Mouse (Mus musculus): ENCODE results near the gene Zfp697. TPM values are rescaled to one million over a fixed set of nuclear protein-coding genes. Genes with fewer than 3 reads are reported as not detected.
"Not testable (repeated sequence)": the region's sequence is repeated elsewhere in the genome, so short reads cannot be mapped to it uniquely, and the experiment has no call there.

Zfp697 gene
- total RNA-seq, 4 experiments from 2014 or later = 26.9 to 30.8 (median 27.6) TPM

DNA sequence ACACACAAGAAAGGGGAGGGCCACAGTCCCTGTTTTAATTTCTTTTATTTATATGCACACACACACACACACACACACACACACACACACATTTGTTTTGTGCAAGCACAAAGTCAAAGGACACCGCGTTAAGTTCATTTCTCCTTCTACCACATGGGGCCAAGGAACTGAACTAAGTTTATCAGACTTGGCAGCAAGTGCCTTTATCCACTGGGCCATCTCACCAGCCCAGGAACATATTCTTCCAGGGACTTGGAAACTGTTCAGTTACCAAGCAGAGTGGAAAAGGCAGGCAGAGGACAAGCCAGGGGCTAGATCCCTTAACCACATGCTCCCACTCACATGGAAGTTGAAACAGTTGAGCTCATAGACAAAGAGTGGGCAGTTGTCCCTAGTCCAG, 13.5 kb upstream of the Zfp697 start:
- no peak for DNase-seq (ENCODE audit: low spot score in 2 of 2)

- no peak for DNase-seq (ENCODE audit: low spot score in 2 of 2)
Measured at GRCm38 (mm10) chr3:98374062-98374719, 8.1 kb upstream of the Zfp697 start.

DNA sequence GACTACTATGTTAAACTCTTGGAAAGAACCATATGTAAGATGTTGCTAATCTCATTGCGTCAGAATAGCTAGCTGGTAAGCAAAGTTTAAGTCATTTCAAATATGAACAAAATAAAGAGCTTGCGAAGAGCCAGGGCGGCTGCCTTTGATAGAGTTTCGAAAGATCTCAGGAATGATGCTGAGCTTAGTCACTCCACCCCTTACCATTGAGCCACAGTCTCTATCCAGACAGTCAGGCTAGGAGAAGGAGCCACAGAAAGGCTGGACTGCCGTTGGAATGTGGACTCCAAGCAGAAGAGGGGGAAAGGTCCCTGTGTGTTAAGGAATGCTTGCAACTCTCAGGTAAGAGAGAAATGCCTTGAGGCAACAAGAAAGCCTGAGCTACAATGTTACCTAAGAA, 7.3 kb upstream of the Zfp697 start:
- no peak for DNase-seq (ENCODE audit: low spot score in 2 of 2)

DNA sequence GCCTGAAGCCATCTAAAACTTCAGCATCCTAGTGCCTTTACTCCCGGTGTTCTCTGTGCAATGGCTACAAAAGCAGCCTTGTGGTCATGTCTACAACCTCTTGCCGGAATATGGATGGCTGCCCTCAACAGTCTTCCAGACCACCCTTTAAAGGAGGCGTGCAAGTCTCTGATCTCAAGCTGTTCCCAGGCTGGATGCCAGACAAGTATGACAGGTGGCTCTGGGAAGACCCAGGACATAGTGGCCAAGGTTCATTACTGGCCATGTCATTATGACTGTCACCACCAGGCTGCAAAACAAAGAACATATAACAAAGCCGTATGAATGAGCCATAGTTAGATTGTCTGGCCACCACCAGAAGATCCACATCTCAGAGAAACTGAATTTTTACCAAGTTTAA, 4.0 kb upstream of the Zfp697 start:
- no peak for DNase-seq (ENCODE audit: low spot score in 2 of 2)

DNA sequence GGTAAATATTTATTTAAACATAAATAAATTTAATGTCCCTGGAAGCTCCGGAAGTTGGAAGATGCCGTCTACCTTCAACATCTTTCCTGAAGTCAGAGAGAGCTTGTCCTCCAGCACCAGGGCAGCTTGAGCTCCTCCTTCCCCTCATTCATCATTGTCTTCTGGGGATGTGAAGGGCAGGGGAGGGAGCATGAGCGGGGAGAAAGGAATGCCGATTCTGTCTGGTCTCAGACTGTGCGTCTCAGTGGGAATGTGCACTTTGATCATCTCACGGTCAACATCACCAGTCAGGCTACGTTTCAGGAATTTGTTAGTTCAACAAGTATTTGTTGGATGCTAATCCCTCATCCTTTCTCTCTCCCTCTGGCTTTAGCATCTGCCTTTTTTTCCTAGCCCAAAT, 3.0 kb upstream of the Zfp697 start:
- no peak for DNase-seq (ENCODE audit: low spot score in 2 of 2)

DNA sequence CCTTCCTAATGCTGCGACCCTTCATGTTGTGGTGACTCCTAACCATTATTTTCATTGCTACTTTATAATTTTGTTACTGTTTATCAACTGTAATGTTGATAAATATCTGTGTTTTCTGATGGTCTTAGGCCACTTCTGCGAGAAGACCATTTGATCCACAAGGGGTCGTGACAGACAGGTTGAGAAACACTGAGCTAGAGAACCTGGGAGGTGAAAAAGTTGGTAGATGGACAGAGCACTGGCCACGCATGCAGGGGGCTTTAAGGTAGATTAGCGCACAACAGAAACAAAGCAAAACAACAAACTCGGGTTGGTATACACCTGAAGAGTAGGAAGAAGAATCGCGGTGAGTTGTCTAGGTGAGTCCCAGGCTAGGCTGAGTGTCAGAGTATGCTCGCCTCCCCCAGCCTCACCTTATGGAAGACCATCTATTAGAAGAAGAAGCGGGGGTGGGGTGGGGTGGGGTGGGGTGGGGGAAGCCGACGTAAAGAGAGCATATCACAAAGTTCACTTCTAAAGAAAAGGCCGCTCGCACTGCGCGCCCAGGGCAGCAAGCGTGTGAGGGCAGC, 500 bp upstream of the Zfp697 start:
- DNase-seq (ENCODE audit: low spot score in 2 of 2) = no peak

DNA sequence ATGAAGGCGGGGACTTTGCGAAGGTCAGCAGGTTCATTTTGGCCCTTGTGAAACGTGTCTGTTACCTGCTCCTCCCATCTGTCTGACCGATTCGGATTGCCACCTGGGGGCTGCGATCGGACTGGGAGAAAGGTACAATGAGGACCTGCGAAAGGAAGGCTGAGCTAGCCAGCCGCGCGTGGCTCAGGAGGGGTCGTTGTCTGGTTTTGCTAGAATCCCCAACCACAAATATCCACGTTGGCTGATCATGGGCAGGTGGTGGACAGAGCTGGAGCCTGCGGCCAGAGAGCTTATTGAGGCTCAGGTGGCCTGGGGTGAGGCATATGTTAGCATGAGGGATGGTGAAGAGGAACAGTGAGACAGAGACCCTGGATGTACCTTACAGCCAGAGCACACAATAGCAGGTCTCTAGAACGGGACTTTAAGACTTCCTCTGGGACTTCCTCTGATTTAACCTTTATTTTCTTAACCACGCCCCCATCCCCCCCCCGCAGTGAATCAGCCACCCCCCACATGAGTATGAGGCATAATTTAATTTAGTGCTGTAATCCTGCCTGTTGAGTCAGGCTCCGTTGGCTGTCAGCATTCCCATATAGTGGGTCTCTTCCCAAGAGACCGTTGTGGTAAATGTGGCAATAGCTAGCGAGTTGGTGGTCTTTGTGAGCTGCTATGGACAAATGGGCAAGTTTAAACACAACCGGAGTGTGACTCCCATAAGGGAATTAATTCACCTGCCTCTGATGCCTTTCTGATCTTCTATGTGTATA, 946 bp downstream of the Zfp697 start:
- no peak for DNase-seq (ENCODE audit: low spot score in 2 of 2)

- no peak for DNase-seq (ENCODE audit: low spot score in 2 of 2)
Measured at GRCm38 (mm10) chr3:98387086-98387485, 4.8 kb downstream of the Zfp697 start.

DNA sequence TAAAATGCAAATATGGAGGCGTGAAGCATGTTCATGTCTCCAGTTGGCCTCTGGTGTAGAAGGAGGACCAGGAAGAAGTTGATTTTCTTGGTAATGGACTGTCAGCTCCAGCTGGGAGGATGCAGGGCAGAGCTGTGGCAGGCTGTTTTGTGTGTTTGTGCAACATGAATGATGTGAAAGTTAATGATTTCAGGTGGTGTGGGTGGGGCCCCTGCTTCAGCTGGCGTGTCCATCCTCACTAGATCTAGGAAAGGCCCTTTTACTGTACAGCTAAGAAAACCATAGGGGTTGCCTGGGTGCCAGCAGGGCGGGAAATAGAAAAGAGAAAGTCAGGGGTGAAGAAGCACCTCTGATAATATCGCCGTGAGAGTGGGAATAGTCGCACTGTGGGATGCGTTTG, 5.5 kb downstream of the Zfp697 start:
- DNase-seq (ENCODE audit: low spot score in 2 of 2) = no peak

DNA sequence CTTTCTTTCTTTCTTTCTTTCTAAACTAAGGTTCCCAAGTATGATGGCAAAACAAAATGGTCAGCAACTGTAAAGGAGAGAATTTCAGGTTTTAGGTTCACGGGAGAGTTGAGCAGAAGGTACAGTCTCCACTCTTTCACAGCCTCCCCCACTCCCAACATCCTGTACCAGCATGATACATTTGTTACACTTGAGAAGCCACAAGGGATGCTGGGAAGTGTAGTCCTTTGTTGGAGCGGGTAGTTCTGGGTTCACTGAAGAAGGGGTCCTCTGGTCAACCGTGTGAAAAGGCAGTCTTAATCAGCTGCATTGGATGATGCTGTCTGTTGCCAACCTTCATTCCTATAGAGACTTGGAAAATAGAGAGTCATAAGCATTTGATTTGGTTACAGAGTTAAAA, 7.0 kb downstream of the Zfp697 start:
- no peak for DNase-seq (ENCODE audit: low spot score in 2 of 2)

- peak in 1 of 2 experiments; percentile 5 for DNase-seq (ENCODE audit: low spot score in 2 of 2)
Measured at GRCm38 (mm10) chr3:98404268-98404895, 22.1 kb downstream of the Zfp697 start.

DNA sequence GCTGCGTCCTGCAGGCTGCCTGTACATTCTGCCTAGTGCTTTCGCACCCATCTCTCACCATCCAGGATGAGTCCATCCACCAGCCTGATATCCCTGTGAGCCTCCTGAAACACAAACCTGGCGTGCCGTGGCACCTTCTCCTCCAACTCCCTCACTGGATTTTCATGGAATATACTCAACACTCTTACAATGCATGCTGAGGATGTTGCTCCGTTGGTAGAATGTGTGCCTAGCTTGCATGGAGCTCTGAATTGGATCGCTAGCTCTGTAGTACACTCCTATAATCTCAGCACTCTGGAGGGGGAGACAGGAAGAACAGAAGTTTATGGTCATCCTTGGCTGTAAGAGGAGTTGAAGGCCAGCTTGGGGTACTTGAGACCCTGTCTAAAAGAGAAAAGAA, 23.6 kb downstream of the Zfp697 start:
- DNase-seq (ENCODE audit: low spot score in 2 of 2) = not testable (repeated sequence)

GRCm38 (mm10) chr3:98406569-98407144, 24.4 kb downstream of the Zfp697 start:
- peak in 1 of 2 experiments; percentile 13 for DNase-seq (ENCODE audit: low spot score in 2 of 2)

DNA sequence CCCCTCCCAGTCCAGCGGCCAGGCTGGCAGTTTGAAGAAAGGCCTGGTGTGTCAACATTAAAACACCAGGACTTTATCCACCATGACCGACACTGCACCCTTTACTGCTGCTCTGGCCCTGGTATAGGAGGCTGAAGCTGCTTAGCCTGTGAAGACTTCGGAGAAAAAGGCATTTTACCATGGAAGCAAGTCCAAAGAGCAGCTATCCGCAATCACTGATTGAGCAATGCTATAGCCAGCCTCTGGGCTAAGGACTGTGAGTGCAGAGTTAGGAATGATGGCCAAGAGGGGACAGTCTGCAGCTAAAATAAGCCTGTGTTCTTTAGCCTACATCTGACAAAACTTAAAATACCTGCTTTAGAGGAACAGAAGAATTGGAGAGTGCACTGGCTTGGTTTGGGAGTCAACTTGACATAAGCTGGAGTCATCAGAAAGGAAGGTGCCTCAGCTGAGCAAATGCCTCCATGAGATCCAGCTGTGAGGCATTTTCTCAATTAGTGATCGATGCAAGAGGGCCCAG, 25.1 kb downstream of the Zfp697 start:
- DNase-seq (ENCODE audit: low spot score in 2 of 2) = peak in 1 of 2 experiments; percentile 5

GRCm38 (mm10) chr3:98410619-98411580, 28.6 kb downstream of the Zfp697 start:
- DNase-seq (ENCODE audit: low spot score in 2 of 2) = peak in 1 of 2 experiments; percentile 3

- no peak for DNase-seq (ENCODE audit: low spot score in 2 of 2)
Measured at GRCm38 (mm10) chr3:98413733-98414132, 31.5 kb downstream of the Zfp697 start.

DNA sequence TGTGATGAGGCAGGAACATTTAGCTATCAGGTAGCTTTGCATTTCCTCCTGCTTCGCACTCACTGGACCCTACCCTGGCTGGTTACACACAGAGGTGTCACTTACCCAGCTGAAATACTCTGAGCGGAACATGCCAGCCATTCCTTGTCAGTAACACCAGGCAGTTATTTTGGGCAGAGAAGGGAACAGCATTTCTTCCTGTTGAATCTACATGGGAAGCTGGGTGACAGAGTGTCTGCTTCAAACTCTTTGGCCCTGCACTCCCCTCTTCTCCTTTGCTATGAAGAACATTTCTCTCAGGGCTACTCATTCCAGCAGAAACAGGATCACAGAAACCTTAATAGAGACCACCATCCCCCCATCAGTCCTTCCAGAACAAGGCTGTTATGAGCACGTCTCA, 32.0 kb downstream of the Zfp697 start:
- no peak for DNase-seq (ENCODE audit: low spot score in 2 of 2)

GRCm38 (mm10) chr3:98416426-98417250, 34.4 kb downstream of the Zfp697 start:
- no peak for DNase-seq (ENCODE audit: low spot score in 2 of 2)

DNA sequence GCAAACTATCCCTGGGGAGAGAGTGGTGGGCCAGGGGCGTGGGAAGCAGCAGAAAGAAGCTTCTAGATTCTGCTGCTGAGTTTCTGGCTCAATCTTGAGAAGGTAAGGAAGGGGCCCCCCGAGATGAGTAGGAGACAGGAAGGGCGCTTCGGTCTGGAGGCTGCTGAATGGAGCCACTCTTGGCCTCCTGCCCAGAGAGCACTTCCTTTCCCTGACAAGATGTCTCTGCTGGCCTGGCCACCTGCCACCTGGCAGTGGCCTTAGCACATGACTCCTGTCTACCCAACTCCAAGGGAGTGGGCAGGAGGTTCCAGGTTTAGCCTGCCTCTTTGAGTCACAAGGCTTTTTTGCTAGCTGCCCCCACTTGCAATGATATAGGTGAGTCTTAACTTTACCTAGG, 35.1 kb downstream of the Zfp697 start:
- peak; percentile 43 to 90 for DNase-seq (ENCODE audit: low spot score in 2 of 2)
